Comparison of ENCODE assay signal across 8 mouse cellular contexts in genomic region chr4:155187192-155187674, GRCm38 (mm10). TPM values are rescaled to one million over a fixed set of nuclear protein-coding genes. Genes with fewer than 3 reads are reported as not detected.
DNase-seq lines count a peak whose midpoint lies in the region; ATAC-seq and TF ChIP-seq lines count a peak whose summit lies in the region.

No protein-coding gene starts in this region.

- H3K9me3 ChIP-seq in liver, embryonic 11.5 days (ENCODE audit: control insufficient read depth, low read length) = no peaks in the 10 kb centered on the region
- no peaks in the 10 kb centered on the region for H3K9me3 ChIP-seq in embryonic facial prominence, embryonic 13.5 days
- H3K9me3 ChIP-seq in limb, embryonic 14.5 days (ENCODE audit: control insufficient read depth, low read length) = no peaks in the 10 kb centered on the region

- H3K36me3 ChIP-seq in liver, embryonic 11.5 days (ENCODE audit: control insufficient read depth, insufficient read depth, low read length) = no peaks in the 10 kb centered on the region
- no peaks in the 10 kb centered on the region for H3K36me3 ChIP-seq in embryonic facial prominence, embryonic 13.5 days
- no peaks in the 10 kb centered on the region; the same call in 1 of the 2 replicates for H3K36me3 ChIP-seq in limb, embryonic 14.5 days (ENCODE audit: control insufficient read depth, insufficient read depth, low read length)

- WGBS in liver, embryonic 11.5 days = 38% methylated on average over 3 of the region's 3 CpGs
- 55% methylated on average over 3 of the region's 3 CpGs for WGBS in embryonic facial prominence, embryonic 13.5 days
- WGBS in limb, embryonic 14.5 days = 57% methylated on average over 3 of the region's 3 CpGs

- ATAC-seq in liver, embryonic 11.5 days (replicated peaks; ENCODE audit: low FRiP score) = no peak
- no peak for ATAC-seq in embryonic facial prominence, embryonic 13.5 days (ENCODE audit: insufficient number of reproducible peaks, insufficient read depth, low FRiP score, low TSS enrichment, low read depth)
- no peak for ATAC-seq in limb, embryonic 14.5 days (ENCODE audit: low FRiP score, low read depth)
- no peak for ATAC-seq in megakaryocyte-erythroid progenitor cell, adult 5-6 weeks (replicated peaks; ENCODE audit: low FRiP score, low TSS enrichment, poor library complexity, severe bottlenecking)

- H3K27me3 ChIP-seq in liver, embryonic 11.5 days (replicated peaks; ENCODE audit: control insufficient read depth, insufficient read depth, low read length) = no peaks in the 10 kb centered on the region
- no peaks in the 10 kb centered on the region for H3K27me3 ChIP-seq in embryonic facial prominence, embryonic 13.5 days
- H3K27me3 ChIP-seq in limb, embryonic 14.5 days (ENCODE audit: control insufficient read depth, insufficient read depth, low read length) = no peaks in the 10 kb centered on the region

- peaks cover 76% of the 10 kb centered on the region for H3K4me1 ChIP-seq in liver, embryonic 11.5 days (replicated peaks; ENCODE audit: control insufficient read depth, insufficient read depth, low read length)
- H3K4me1 ChIP-seq in embryonic facial prominence, embryonic 13.5 days = peaks cover 91% of the 10 kb centered on the region
- peaks cover 83% of the 10 kb centered on the region for H3K4me1 ChIP-seq in limb, embryonic 14.5 days (ENCODE audit: control insufficient read depth, insufficient read depth, low read length)

- H3K9ac ChIP-seq in liver, embryonic 11.5 days (ENCODE audit: low read depth, low read length) = no peak overlapping the region
- no peak overlapping the region for H3K9ac ChIP-seq in embryonic facial prominence, embryonic 13.5 days
- H3K9ac ChIP-seq in limb, embryonic 14.5 days (ENCODE audit: low read depth, low read length, severe bottlenecking) = no peak overlapping the region

- no peak for TF ChIP-seq POLR2A in limb, embryonic 14.5 days (IDR thresholded peaks at IDR 0.05; ENCODE audit: borderline replicate concordance, extremely low read depth, insufficient read depth, insufficient read length)

- peak overlapping the region; percentile 6; the same call in 1 of the 2 replicates for H3K27ac ChIP-seq in liver, embryonic 11.5 days (ENCODE audit: low read depth, low read length)
- H3K27ac ChIP-seq in embryonic facial prominence, embryonic 13.5 days = peak overlapping the region; percentile 39; the same call in 1 of the 2 replicates
- H3K27ac ChIP-seq in limb, embryonic 14.5 days (replicated peaks; ENCODE audit: low read depth, low read length) = 0 out of 2 replicates have a peak overlapping the region, but pooled peaks have one; percentile 0

- H3K4me2 ChIP-seq in liver, embryonic 11.5 days = peak overlapping the region; percentile 28; the same call in 1 of the 2 replicates
- no peak overlapping the region for H3K4me2 ChIP-seq in embryonic facial prominence, embryonic 13.5 days
- H3K4me2 ChIP-seq in limb, embryonic 14.5 days (replicated peaks; ENCODE audit: low read depth, low read length, severe bottlenecking) = no peak overlapping the region

- no peak overlapping the region for H3K4me3 ChIP-seq in liver, embryonic 11.5 days (ENCODE audit: low read depth, low read length)
- H3K4me3 ChIP-seq in embryonic facial prominence, embryonic 13.5 days = no peak overlapping the region
- no peak overlapping the region for H3K4me3 ChIP-seq in limb, embryonic 14.5 days (replicated peaks; ENCODE audit: low read length)

- DNase-seq in liver, embryonic 11.5 days (ENCODE audit: low spot score) = no peak
- DNase-seq in liver = no peak
- no peak for DNase-seq in limb, embryonic 14.5 days (ENCODE audit: low spot score)
- DNase-seq in retina, postnatal 1 day = peak; percentile 39
- DNase-seq in thymus, postnatal 4 days = no peak
- DNase-seq in gastrocnemius, postnatal 4 days (ENCODE audit: low spot score in 2 of 2) = no peak

RNA-seq across cellular contexts. Expression of gene Ski, which starts 35.2 kb away (rescaled TPM):
- 8.2 and 9.8 TPM in 2 replicates for polyA plus RNA-seq in liver, embryonic 11.5 days (2014; fragmentation: Nextera tagmentation; extraction: Ambion mirVana)
- 21.5 and 24.9 TPM in 2 replicates for polyA plus RNA-seq in embryonic facial prominence, embryonic 13.5 days (2015; fragmentation: Nextera tagmentation; extraction: Ambion mirVana)
- 88.7 and 109 TPM in 2 replicates for polyA plus RNA-seq in limb, embryonic 14.5 days (2012; rRNA removed)
- 44.0 and 47.5 TPM in 2 replicates for polyA plus RNA-seq in limb, embryonic 14.5 days (2014; fragmentation: Nextera tagmentation; extraction: Ambion mirVana)
- total RNA-seq in megakaryocyte-erythroid progenitor cell, adult 5-6 weeks (2014; fragmentation: Nextera tagmentation) = 16.3 and 16.4 TPM in 2 replicates
- 6.7 and 7.7 TPM in 2 replicates for total RNA-seq in megakaryocyte-erythroid progenitor cell, adult 5-6 weeks (2017)
- total RNA-seq in gastrocnemius, postnatal 4 days (2021) = 100 to 1,000 TPM; 133 to 138 TPM
